In genomic region chr6:131383713-131384330, GRCm38 (mm10) we compare ENCODE assay signal across 10 mouse cellular contexts. TPM values are rescaled to one million over a fixed set of nuclear protein-coding genes. Genes with fewer than 3 reads are reported as not detected.
A peak's percentile ranks its signal among the peaks of the same experiment; 100 is the strongest.
DNase-seq lines count a peak whose midpoint lies in the region; ATAC-seq and TF ChIP-seq lines count a peak whose summit lies in the region.
"Had no signal": no experiment of that assay in that cellular context is flagged by ENCODE, and none has a peak within 500 bp of the region (broad histone marks: within the 10 kb centered on the region; RNA-seq: fewer than 3 reads in every experiment).

No protein-coding gene starts in this region.

- H3K9ac ChIP-seq in lung, postnatal 0 days (replicated peaks; ENCODE audit: low read depth), result no peak overlapping the region
- peak overlapping the region; percentile 23; the same call in 1 of the 2 replicates for H3K9ac ChIP-seq in stomach, postnatal 0 days (ENCODE audit: low read length)

- no peak for ATAC-seq in lung, postnatal 0 days
- no peak for ATAC-seq in stomach, postnatal 0 days (ENCODE audit: low FRiP score, low TSS enrichment)

- H3K4me1 ChIP-seq in lung, postnatal 0 days (ENCODE audit: insufficient read depth, low read depth, low read length), result peaks cover 21% of the 10 kb centered on the region; the same call in 1 of the 2 replicates
- peaks cover 10% of the 10 kb centered on the region for H3K4me1 ChIP-seq in stomach, postnatal 0 days (replicated peaks; ENCODE audit: control insufficient read depth, insufficient read depth)

- 0 out of 2 replicates have a peak overlapping the region, but pooled peaks have one; percentile 1 for H3K4me2 ChIP-seq in lung, postnatal 0 days (replicated peaks; ENCODE audit: low read depth, low read length)
- H3K4me2 ChIP-seq in stomach, postnatal 0 days (replicated peaks; ENCODE audit: low read depth), result no peak overlapping the region

- intact Hi-C loops in gastrocnemius, postnatal 14 days (cut with DNase I; ENCODE audit: low total_unique reads), result no loop called here

- no peaks in the 10 kb centered on the region for H3K9me3 ChIP-seq in lung, postnatal 0 days (ENCODE audit: low read length)
- H3K9me3 ChIP-seq in stomach, postnatal 0 days (ENCODE audit: control insufficient read depth, low read length), result no peaks in the 10 kb centered on the region

- no peak for TF ChIP-seq EP300 in lung, postnatal 0 days (IDR thresholded peaks at IDR 0.05)
- no peak for TF ChIP-seq EP300 in stomach, postnatal 0 days (optimal IDR thresholded peaks at IDR 0.05)

- TF ChIP-seq CTCF in lung, postnatal 0 days (IDR thresholded peaks at IDR 0.05), result no peak
- TF ChIP-seq CTCF in stomach, postnatal 0 days (IDR thresholded peaks at IDR 0.05; ENCODE audit: low read depth), result no peak

- H3K36me3 ChIP-seq in lung, postnatal 0 days (ENCODE audit: insufficient read depth, low read length), result peaks cover 14% of the 10 kb centered on the region; the same call in 1 of the 2 replicates
- H3K36me3 ChIP-seq in stomach, postnatal 0 days (ENCODE audit: control insufficient read depth, insufficient read depth, low read length), result 0 out of 2 replicates have a peak, but pooled peaks cover 4% of the 10 kb centered on the region

- no peak overlapping the region for H3K4me3 ChIP-seq in lung, postnatal 0 days (ENCODE audit: low read depth, low read length)
- H3K4me3 ChIP-seq in stomach, postnatal 0 days (ENCODE audit: low read depth, low read length), result no peak overlapping the region
- H3K4me3 ChIP-seq: left cerebral cortex, adult 2 months had no signal

- 42% methylated on average over 6 of the region's 6 CpGs for WGBS in lung, postnatal 0 days
- WGBS in stomach, postnatal 0 days, result 36% methylated on average over 6 of the region's 6 CpGs

- H3K27ac ChIP-seq in lung, postnatal 0 days (ENCODE audit: low read length), result peak overlapping the region; percentile 76; the same call in 1 of the 2 replicates
- H3K27ac ChIP-seq in stomach, postnatal 0 days (replicated peaks), result no peak overlapping the region
- H3K27ac ChIP-seq: left cerebral cortex, adult 2 months had no signal

- no peaks in the 10 kb centered on the region for H3K27me3 ChIP-seq in lung, postnatal 0 days (replicated peaks; ENCODE audit: insufficient read depth, low read length)
- no peaks in the 10 kb centered on the region for H3K27me3 ChIP-seq in stomach, postnatal 0 days (ENCODE audit: control insufficient read depth, insufficient read depth, low read length)

- DNase-seq in gastrocnemius, adult 18-20 months (ENCODE audit: low spot score), result peak; percentile 80
- DNase-seq in gastrocnemius, postnatal 10 days, result no peak
- peak; percentile 49 for DNase-seq in lung, postnatal 0 days (ENCODE audit: low spot score)
- no peak for DNase-seq in lung, postnatal 10 days
- DNase-seq in gastrocnemius, postnatal 14 days, result peak; percentile 29
- DNase-seq in stomach, postnatal 0 days (ENCODE audit: low spot score), result no peak
- DNase-seq in ovary, postnatal 36 days (ENCODE audit: low spot score), result no peak
- no peak for DNase-seq in MN1 (ENCODE audit: low spot score)
- DNase-seq: kidney, adult 18-20 months had no signal

RNA-seq across cellular contexts. Expression of gene Ybx3, which starts 4.5 kb away (rescaled TPM):
- 1,000 to 10,000 TPM; 2,006 to 2,015 TPM for total RNA-seq in gastrocnemius, adult 18-20 months (2021)
- 100 to 1,000 TPM; 642 to 665 TPM for total RNA-seq in gastrocnemius, postnatal 10 days (2021)
- polyA plus RNA-seq in lung, postnatal 0 days (2015; fragmentation: Nextera tagmentation; extraction: Ambion mirVana), result 41.1 and 44.1 TPM in 2 replicates
- total RNA-seq in gastrocnemius, postnatal 14 days (2021), result 100 to 1,000 TPM; 779 to 828 TPM
- polyA plus RNA-seq in stomach, postnatal 0 days (2015; fragmentation: Nextera tagmentation; extraction: Ambion mirVana), result 67.0 and 93.9 TPM in 2 replicates

RNA-seq across cellular contexts. Expression of gene Styk1, which starts 30.4 kb away (rescaled TPM):
- total RNA-seq in gastrocnemius, adult 18-20 months (2021), result under 1 TPM; 0.64 to 0.71 TPM
- under 1 TPM; 0.88 to 0.94 TPM for total RNA-seq in gastrocnemius, postnatal 10 days (2021)
- 0.45 and 0.51 TPM in 2 replicates for polyA plus RNA-seq in lung, postnatal 0 days (2015; fragmentation: Nextera tagmentation; extraction: Ambion mirVana)
- total RNA-seq in gastrocnemius, postnatal 14 days (2021), result under 1 TPM; 0.41 to 0.80 TPM
- polyA plus RNA-seq in stomach, postnatal 0 days (2015; fragmentation: Nextera tagmentation; extraction: Ambion mirVana), result 15.8 and 16.4 TPM in 2 replicates

Comparison
In these comparisons a context has a peak if more than half of its experiments do, and no peak if none do; other contexts are left out.
1. DNase-seq: peak in gastrocnemius, adult 18-20 months (single experiment), lung, postnatal 0 days (single experiment) and gastrocnemius, postnatal 14 days (single experiment); none in gastrocnemius, postnatal 10 days (single experiment), lung, postnatal 10 days (single experiment), stomach, postnatal 0 days (single experiment), ovary, postnatal 36 days (single experiment) and MN1 (single experiment).